Mouse (Mus musculus): ENCODE results near the gene Fgfr2. TPM values are rescaled to one million over a fixed set of nuclear protein-coding genes. Genes with fewer than 3 reads are reported as not detected.
"Not testable (repeated sequence)": the region's sequence is repeated elsewhere in the genome, so short reads cannot be mapped to it uniquely, and the experiment has no call there.

The Fgfr2 gene
- total RNA-seq, 2 experiments from 2014 or later: 44.0 to 52.8 TPM

- DNase-seq (ENCODE audit: low spot score in 2 of 2): no peak
Measured at GRCm38 (mm10) chr7:130425991-130426390, 2697.2 kb downstream of the Fgfr2 start.

DNA sequence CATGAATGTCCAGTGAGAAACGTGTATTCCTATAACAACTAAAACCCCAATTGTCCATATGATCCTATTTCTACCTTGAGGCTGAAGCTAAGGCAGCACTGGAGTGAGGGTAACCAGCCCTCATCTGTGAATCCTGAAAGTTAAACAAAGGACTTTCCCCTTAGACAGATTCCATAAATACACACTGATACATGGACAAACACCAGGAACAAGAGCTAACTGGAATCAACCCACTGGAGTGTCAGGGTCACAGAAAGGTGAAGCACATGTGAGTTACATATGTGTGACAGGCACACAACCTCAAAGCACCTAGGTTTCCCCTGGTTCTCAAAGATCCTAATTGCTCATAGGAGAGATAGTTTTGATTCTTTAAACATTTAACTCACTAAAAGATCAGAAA, 2703.2 kb downstream of the Fgfr2 start:
- DNase-seq (ENCODE audit: low spot score in 2 of 2): no peak

DNA sequence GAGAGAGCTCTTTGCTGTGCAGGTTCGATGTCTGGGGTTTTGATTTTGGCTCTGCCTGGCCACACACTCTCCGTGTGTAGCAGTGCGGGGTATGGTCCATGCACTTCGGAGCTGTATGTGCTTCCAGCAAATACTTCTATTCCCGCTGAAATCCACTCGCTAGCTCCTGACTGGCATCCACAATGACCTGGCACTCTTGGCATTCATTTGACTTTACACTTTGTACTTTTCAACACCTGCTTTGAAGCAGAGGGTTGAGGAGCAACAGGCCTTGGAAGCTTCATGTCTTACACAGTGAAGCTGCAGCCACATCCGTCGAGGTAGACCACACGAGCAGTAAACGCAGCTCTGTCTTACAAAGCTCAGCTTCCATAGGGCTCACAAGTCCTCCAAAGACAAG, 2715.5 kb downstream of the Fgfr2 start:
- no peak for DNase-seq (ENCODE audit: low spot score in 2 of 2)

DNA sequence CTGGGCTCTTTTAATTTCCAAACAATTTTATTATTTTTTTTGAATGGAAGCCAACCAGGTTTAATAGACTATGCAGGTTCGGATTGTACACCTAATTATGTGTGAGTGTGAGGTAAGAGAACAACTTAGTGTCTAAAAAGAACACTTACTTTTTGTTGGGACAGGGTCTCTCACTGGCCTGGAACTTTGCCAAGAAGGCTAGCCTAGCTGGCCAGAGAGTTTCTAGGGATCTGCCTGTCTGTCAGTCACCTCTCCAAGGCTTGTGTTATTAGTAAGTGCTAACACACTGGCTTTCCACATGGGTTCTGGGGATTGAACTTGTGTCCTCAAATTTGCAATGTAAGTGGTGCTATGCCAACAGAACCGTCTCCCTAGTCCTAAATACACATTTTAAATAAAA, 2719.8 kb downstream of the Fgfr2 start:
- DNase-seq (ENCODE audit: low spot score in 2 of 2): no peak

- no peak for DNase-seq (ENCODE audit: low spot score in 2 of 2)
Measured at GRCm38 (mm10) chr7:130394697-130395096, 2728.5 kb downstream of the Fgfr2 start.

- not testable (repeated sequence) for DNase-seq (ENCODE audit: low spot score in 2 of 2)
Measured at GRCm38 (mm10) chr7:130390060-130390459, 2733.1 kb downstream of the Fgfr2 start.

- no peak for DNase-seq (ENCODE audit: low spot score in 2 of 2)
Measured at GRCm38 (mm10) chr7:130386308-130386707, 2736.8 kb downstream of the Fgfr2 start.

DNA sequence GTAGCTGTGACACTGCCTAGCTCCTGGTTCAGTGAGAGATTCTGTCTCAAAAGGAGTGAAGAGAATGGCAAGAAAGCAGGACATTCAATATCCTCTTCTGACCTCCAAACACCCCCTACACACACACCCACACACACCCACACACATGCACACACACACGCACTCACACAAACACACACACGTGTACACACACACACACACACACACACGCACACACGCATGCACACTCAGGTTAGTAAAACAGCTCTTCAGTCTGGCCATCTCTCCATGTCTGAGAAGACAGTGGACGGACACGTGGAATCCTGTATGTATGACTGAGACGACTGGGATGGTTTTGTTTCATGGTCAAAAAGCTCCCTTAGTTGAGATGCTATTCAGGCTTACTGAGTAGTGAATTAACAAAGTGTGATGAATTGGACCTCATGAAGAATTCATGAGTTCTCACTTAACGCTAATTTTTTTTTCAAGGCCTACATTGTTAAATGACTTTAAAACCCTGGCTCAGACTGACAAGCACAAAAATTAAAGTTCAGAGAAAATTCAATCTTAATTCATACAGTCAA, 2737.3 kb downstream of the Fgfr2 start:
- no peak for DNase-seq (ENCODE audit: low spot score in 2 of 2)

- no peak for DNase-seq (ENCODE audit: low spot score in 2 of 2)
Measured at GRCm38 (mm10) chr7:130382126-130382525, 2741.0 kb downstream of the Fgfr2 start.

- DNase-seq (ENCODE audit: low spot score in 2 of 2): peak in 1 of 2 experiments; percentile 35
Measured at GRCm38 (mm10) chr7:130381387-130381951, 2741.7 kb downstream of the Fgfr2 start.

- peak in 1 of 2 experiments; percentile 11 for DNase-seq (ENCODE audit: low spot score in 2 of 2)
Measured at GRCm38 (mm10) chr7:130380769-130381355, 2742.3 kb downstream of the Fgfr2 start.

DNA sequence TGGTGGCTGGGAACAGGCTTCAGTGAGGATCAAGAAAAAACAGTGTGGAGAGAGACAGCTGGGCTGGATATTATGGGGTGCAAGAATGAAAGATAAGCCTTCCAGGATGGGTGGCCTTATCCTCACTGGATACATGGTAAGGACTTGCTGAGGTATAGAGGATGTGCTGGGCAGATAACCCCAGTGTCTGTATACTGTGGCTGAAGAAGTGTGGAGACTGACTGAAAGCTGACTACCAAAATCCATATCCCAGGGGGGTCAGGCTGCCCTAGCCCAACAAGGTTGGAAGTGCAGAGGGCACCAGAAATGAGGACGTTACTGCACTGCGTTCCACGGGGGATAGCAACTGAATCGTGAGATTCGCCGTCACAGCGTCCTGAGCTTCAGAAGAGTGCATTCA, 2742.8 kb downstream of the Fgfr2 start:
- DNase-seq (ENCODE audit: low spot score in 2 of 2): no peak

- DNase-seq (ENCODE audit: low spot score in 2 of 2): no peak
Measured at GRCm38 (mm10) chr7:130379886-130380285, 2743.3 kb downstream of the Fgfr2 start.

DNA sequence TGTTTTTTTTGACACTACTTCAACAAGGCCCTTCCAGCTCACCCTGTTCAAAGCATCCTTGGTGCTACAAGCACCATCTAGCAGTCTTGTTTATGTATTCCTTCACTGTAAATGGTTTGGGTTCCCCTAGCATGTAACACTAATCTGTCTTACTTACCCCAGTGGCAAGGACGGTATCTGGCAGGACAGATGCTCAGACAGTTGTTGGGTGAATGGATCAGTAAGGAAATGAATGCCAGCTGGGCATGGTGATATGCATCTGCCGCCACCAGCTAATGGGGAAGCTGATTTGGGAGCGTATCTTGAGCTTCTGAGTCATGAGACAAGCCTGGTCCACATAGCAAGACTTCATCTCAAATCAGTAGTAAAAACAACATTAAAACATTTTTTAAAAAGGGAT, 2744.8 kb downstream of the Fgfr2 start:
- no peak for DNase-seq (ENCODE audit: low spot score in 2 of 2)

- DNase-seq (ENCODE audit: low spot score in 2 of 2): no peak
Measured at GRCm38 (mm10) chr7:130374311-130374710, 2748.8 kb downstream of the Fgfr2 start.

GRCm38 (mm10) chr7:130368827-130369641, 2754.1 kb downstream of the Fgfr2 start:
- DNase-seq (ENCODE audit: low spot score in 2 of 2): no peak

DNA sequence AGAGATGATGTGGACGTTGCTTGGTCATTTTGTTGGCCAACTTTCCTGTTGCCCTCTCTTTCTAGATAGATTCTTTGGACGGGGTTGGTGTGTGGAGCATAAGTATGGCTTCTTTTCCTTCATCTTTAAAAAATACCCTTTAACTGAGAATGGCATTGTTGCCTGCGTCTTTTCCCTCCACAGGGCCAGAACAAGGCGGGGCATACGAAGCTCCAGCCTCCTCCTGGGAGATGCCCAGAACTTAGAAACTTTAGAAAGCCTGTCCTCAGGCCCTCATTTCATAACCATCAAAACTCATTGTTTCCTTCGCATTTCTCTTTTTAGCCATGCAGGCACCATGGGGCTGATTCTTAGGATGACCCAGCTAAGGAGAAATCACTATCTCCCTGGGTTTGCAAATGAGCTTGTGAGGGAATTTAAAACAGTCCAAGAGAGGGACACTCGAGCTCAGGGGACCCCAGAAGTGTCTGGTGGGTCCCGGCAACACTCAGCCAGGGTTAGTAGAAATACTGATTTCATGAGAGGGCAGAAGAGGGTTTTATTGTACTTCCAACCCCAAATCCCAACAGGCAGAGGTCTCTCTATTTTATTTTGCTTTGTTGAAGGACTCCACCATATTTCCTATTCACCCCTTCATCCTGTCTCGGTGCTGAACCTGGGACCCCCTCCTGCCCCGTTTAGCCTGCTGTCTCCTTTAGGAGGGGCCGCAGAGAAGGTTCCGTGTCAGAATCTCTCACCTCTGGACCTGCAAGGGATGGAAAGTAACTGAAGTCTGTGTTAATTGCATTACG, 2754.9 kb downstream of the Fgfr2 start:
- no peak for DNase-seq (ENCODE audit: low spot score in 2 of 2)

DNA sequence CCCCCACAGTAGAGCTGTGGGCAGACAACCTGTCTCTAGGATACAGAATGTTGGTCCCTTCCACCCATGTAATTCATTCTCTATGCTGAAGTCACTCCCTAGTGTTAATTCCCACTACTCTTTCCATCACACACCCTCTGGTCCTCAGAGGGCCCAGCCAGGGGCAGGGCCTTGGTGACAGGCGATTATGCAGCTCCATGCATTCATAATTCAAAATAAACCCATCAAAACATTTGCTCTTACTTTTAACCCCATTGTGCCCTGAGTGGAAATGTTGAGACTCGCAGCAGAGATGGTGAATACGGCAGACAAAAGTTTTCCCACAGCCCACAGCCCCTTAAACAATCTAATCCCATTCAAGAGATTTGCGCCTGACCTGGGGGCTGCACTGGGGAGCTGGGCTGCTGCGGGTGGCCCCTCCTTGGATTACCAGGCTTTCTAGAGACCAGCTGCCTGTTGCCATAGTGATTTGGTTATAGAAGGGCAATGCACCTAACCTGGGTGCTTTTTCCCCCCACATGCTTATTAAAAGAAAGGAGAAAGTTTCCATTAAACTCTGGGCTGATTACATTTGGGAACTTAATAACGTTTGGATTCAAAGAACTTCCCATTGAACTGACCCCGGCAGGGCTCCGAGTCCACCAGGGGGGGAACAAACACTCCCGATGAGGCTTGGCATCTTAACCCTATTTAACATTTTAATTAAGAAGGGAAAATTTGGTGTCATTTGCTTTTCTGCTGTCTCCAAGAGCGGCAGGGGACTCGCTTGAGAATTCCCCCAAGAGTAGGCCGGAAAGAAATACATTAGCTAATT, 2755.7 kb downstream of the Fgfr2 start:
- no peak for DNase-seq (ENCODE audit: low spot score in 2 of 2)

- DNase-seq (ENCODE audit: low spot score in 2 of 2): no peak
Measured at GRCm38 (mm10) chr7:130365711-130366110, 2757.4 kb downstream of the Fgfr2 start.

- no peak for DNase-seq (ENCODE audit: low spot score in 2 of 2)
Measured at GRCm38 (mm10) chr7:130340412-130341152, 2782.6 kb downstream of the Fgfr2 start.

All from left cerebral cortex, adult 18-20 months (tissue).